Comparison of ENCODE assay signal across 9 mouse cellular contexts in the genomic region with DNA sequence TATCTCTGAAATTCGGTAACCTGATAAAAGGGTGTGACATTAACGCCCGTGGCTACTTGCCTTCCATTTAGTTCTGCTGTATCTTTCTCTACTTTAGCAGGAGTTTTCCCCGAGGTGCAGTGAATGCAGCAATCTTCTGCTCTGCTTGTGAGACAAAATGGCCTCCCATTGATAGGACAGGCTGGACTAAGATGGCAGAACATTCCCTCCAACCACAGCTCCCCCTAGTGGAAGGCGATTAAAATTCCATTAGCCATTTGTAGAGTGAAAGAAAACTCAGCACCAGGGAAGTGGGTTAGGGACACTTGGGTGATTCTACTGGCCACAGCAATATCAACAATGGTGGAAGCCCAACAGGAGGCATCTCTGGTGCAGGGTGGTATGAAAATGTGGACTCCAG. TPM values are rescaled to one million over a fixed set of nuclear protein-coding genes. Genes with fewer than 3 reads are reported as not detected.
DNase-seq lines count a peak whose midpoint lies in the region; TF ChIP-seq lines count a peak whose summit lies in the region.
"Had no signal": no experiment of that assay in that cellular context is flagged by ENCODE, and none has a peak within 500 bp of the region (broad histone marks: within the 10 kb centered on the region; RNA-seq: fewer than 3 reads in every experiment).

No protein-coding gene starts in this region.

- peak; percentile 38; the same call in 1 of the 2 replicates for TF ChIP-seq CTCF in small intestine, adult 2 months (IDR thresholded peaks at IDR 0.05; ENCODE audit: extremely low read depth, insufficient read length, insufficient replicate concordance, low read depth, low read length)

- H3K27me3 ChIP-seq in small intestine, adult 2 months (ENCODE audit: control insufficient read depth, insufficient read depth, low read length), result no peaks in the 10 kb centered on the region
- H3K27me3 ChIP-seq: embryonic facial prominence, embryonic 15.5 days; limb, embryonic 13.5 days had no signal

- DNase-seq in kidney, adult 9 months, result peak; percentile 38
- no peak for DNase-seq in kidney, postnatal 14 days
- peak; percentile 79 for DNase-seq in 3T3-L1 (ENCODE audit: low read depth, low spot score)
- peak; percentile 65 for DNase-seq in CD4-positive helper T cell, adult 2 months (ENCODE audit: low read depth, low spot score)
- peak; percentile 47 for DNase-seq in embryo, embryonic 9.5 days (ENCODE audit: extremely low spot score)
- no peak for DNase-seq in frontal cortex, adult 2 months (ENCODE audit: extremely low spot score in 1 of 2, low spot score in 1 of 2)

- WGBS in small intestine, adult 2 months, result 75% methylated on average over 5 of the region's 5 CpGs

- H3K27ac ChIP-seq in small intestine, adult 2 months (ENCODE audit: insufficient read depth, low read depth, low read length), result no peak overlapping the region
- H3K27ac ChIP-seq: embryonic facial prominence, embryonic 15.5 days; limb, embryonic 13.5 days had no signal

- peaks cover 4% of the 10 kb centered on the region; the same call in 1 of the 2 replicates for H3K4me1 ChIP-seq in small intestine, adult 2 months (ENCODE audit: control insufficient read depth, insufficient read depth, insufficient read length, low read length)

- H3K36me3 ChIP-seq in small intestine, adult 2 months (ENCODE audit: control insufficient read depth, insufficient read depth, low read length), result peaks cover 9% of the 10 kb centered on the region
- H3K36me3 ChIP-seq: limb, embryonic 13.5 days had no signal

- H3K4me3 ChIP-seq in small intestine, adult 2 months (ENCODE audit: low read depth, low read length), result no peak overlapping the region
- H3K4me3 ChIP-seq: embryonic facial prominence, embryonic 15.5 days; limb, embryonic 13.5 days had no signal

- TF ChIP-seq POLR2A in small intestine, adult 2 months (IDR thresholded peaks at IDR 0.05; ENCODE audit: low read depth, low read length), result no peak

RNA-seq across cellular contexts. Expression of a gene that starts 6.9 kb away (rescaled TPM):
- polyA plus RNA-seq in small intestine, adult 2 months (2012; rRNA removed), result 2.7 and 3.5 TPM in 2 replicates
- 8.7 and 12.4 TPM in 2 replicates for polyA plus RNA-seq in frontal cortex, adult 2 months (2012; rRNA removed)

RNA-seq across cellular contexts. Expression of a gene that starts 33.8 kb away (rescaled TPM):
- polyA plus RNA-seq in small intestine, adult 2 months (2012; rRNA removed), result 7.1 and 11.1 TPM in 2 replicates
- 19.2 and 21.1 TPM in 2 replicates for polyA plus RNA-seq in frontal cortex, adult 2 months (2012; rRNA removed)

RNA-seq across cellular contexts. Expression of a gene that starts 39.7 kb away (rescaled TPM):
- not detected in 2 replicates for polyA plus RNA-seq in small intestine, adult 2 months (2012; rRNA removed)
- polyA plus RNA-seq in frontal cortex, adult 2 months (2012; rRNA removed), result not detected in 2 replicates
- polyA plus RNA-seq: embryonic facial prominence, embryonic 15.5 days; limb, embryonic 13.5 days had no signal

RNA-seq across cellular contexts. Expression of a gene that starts 50.2 kb away (rescaled TPM):
- polyA plus RNA-seq in small intestine, adult 2 months (2012; rRNA removed), result not detected in 2 replicates
- polyA plus RNA-seq in frontal cortex, adult 2 months (2012; rRNA removed), result not detected in 2 replicates
- polyA plus RNA-seq: limb, embryonic 13.5 days had no signal

Comparison
In these comparisons a context has a peak if more than half of its experiments do, and no peak if none do; other contexts are left out.
1. DNase-seq: peak in kidney, adult 9 months (single experiment), 3T3-L1 (single experiment), CD4-positive helper T cell, adult 2 months (single experiment) and embryo, embryonic 9.5 days (single experiment); none in kidney, postnatal 14 days (single experiment) and frontal cortex, adult 2 months (0 of 2).